Mouse (Mus musculus) erythroblast, embryonic 14.5 days (primary cell): Measurements from ENCODE around the gene E130308A19Rik.

ENCODE experiments used
- GATA1 ChIP-seq: IDR thresholded peaks from 2 replicates; pipeline ENCODE4 v1.6.1; 2012; ENCODE audit warnings: low read length, inconsistent platforms, mixed read lengths
- TAL1 ChIP-seq: IDR thresholded peaks from 3 replicates; pipeline ENCODE4 v1.6.1; 2012; ENCODE audit warnings: low read length, inconsistent platforms, mixed read lengths

DNA sequence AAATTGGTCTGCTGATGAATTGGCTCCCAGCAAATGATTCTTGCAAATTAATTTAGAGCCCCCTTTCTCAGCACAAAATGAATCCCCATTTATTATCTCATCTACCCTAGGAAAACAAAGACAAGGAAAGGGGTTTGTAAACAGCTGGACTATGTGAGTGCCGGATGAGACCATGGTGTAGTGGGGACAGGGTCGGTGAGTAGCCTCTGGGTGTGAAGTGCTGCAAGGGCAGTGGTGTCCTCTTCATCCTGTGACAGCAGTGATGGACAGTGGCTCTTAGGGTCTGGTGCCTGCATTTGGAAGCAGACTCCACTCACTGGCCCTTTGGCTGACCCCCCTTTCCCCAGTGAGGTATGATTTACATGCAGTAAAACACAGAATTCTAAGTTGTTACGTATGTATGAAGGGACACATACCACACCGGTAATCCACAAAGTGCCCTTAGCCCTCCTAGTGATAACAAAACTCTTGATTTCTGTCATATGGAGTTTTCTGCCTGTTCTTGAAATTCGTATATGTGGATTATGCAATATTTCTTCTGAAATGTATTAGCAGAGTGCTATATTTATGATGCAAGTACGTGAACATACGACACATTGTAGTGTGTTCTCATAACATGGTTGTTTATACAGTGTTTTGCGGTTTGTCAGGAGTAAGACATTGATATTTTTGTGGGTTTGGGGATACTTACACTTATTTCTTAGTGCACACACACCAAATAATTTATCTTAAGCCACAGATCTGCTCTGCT lies 49.1 kb downstream of the E130308A19Rik start:
- TF ChIP-seq GATA1, result no peak
- TF ChIP-seq TAL1, result no peak
